Mouse (Mus musculus): ENCODE data around the gene Scgb2a2.

- no peak for TF ChIP-seq MAFK (IDR thresholded peaks at IDR 0.05; ENCODE audit: insufficient read depth, low read depth, low read length)
- TF ChIP-seq HCFC1 (IDR thresholded peaks at IDR 0.05; ENCODE audit: borderline replicate concordance, insufficient read depth, low read length), result no peak
- TF ChIP-seq ZC3H11A (IDR thresholded peaks at IDR 0.05; ENCODE audit: borderline replicate concordance, low read depth, low read length), result no peak
Measured at GRCm38 (mm10) chr19:9898339-9899066, 51.1 kb downstream of the Scgb2a2 start.
